Mouse (Mus musculus) midbrain, embryonic 15.5 days (tissue): ENCODE data around the gene Gtf2f2. TPM values are rescaled to one million over a fixed set of nuclear protein-coding genes. Genes with fewer than 3 reads are reported as not detected.

ENCODE experiments used
- ATAC-seq: fragments of 200-750 bp; cut with Nextera tagmentation; replicated peaks from 2 replicates; pipeline ENCODE4 v1.8.0; 2017; ENCODE audit warnings: moderate TSS enrichment
- H3K27ac ChIP-seq: fragments of 300-500 bp; sonication (generic); 2 replicates; pipeline ENCODE4 v1.5.1; 2015; ENCODE audit warnings: mild to moderate bottlenecking, inconsistent platforms
- H3K27me3 ChIP-seq: fragments of 300-500 bp; sonication (generic); replicated peaks from 2 replicates; pipeline ENCODE4 v1.6.1; 2015; ENCODE audit warnings: inconsistent platforms
- H3K36me3 ChIP-seq: fragments of 300-500 bp; sonication (generic); replicated peaks from 2 replicates; pipeline ENCODE4 v1.6.1; 2015; ENCODE audit warnings: inconsistent platforms
- H3K4me1 ChIP-seq: fragments of 300-500 bp; sonication (generic); 2 replicates; pipeline ENCODE4 v1.6.1; 2015; ENCODE audit warnings: inconsistent platforms
- H3K4me2 ChIP-seq: fragments of 300-500 bp; sonication (generic); 2 replicates; pipeline ENCODE4 v1.6.1; 2015; ENCODE audit warnings: inconsistent platforms, mild to moderate bottlenecking, moderate library complexity
- H3K4me3 ChIP-seq: fragments of 300-500 bp; sonication (generic); 2 replicates; pipeline ENCODE4 v1.5.1; 2015; ENCODE audit warnings: mild to moderate bottlenecking, inconsistent platforms
- H3K9ac ChIP-seq: fragments of 300-500 bp; sonication (generic); 2 replicates; pipeline ENCODE4 v1.6.1; 2015; ENCODE audit warnings: mild to moderate bottlenecking, inconsistent platforms
- H3K9me3 ChIP-seq: fragments of 300-500 bp; sonication (generic); 2 replicates; pipeline ENCODE4 v1.6.1; 2016; ENCODE audit warnings: inconsistent platforms
- WGBS: fragments of 180-500 bp; shearing (Covaris S2); methylation state at CpG from one replicate; pipeline ENCODE4 v1.1.7; 2015; ENCODE audit warnings: mixed read lengths; 5-methylcytosine and 5-hydroxymethylcytosine counted together
- polyA plus RNA-seq: library from polyadenylated mRNA; unstranded; fragments of >200 nt; fragmentation: Nextera tagmentation; extraction: Ambion mirVana; gene quantifications from 2 replicates; pipeline ENCODE4 v1.2.1, GENCODE M21; 2015

Gene Gtf2f2
- polyA plus RNA-seq, 1 experiment from 2014 or later, result 35.0 TPM

- Histone ChIP-seq H3K4me2 (no peak overlapping the region), H3K9me3 (no peaks in the 10 kb centered on the region), H3K4me3 (no peak overlapping the region), H3K4me1 (peaks cover 17% of the 10 kb centered on the region), H3K9ac (no peak overlapping the region), H3K27me3 (no peaks in the 10 kb centered on the region), H3K27ac (peak overlapping the region; percentile 71), H3K36me3 (no peaks in the 10 kb centered on the region)
- no peak for ATAC-seq
- 69% methylated on average over 2 of the region's 2 CpGs for WGBS
Observed at GRCm38 (mm10) chr14:75902013-75902412, 108.7 kb downstream of the Gtf2f2 start.

DNA sequence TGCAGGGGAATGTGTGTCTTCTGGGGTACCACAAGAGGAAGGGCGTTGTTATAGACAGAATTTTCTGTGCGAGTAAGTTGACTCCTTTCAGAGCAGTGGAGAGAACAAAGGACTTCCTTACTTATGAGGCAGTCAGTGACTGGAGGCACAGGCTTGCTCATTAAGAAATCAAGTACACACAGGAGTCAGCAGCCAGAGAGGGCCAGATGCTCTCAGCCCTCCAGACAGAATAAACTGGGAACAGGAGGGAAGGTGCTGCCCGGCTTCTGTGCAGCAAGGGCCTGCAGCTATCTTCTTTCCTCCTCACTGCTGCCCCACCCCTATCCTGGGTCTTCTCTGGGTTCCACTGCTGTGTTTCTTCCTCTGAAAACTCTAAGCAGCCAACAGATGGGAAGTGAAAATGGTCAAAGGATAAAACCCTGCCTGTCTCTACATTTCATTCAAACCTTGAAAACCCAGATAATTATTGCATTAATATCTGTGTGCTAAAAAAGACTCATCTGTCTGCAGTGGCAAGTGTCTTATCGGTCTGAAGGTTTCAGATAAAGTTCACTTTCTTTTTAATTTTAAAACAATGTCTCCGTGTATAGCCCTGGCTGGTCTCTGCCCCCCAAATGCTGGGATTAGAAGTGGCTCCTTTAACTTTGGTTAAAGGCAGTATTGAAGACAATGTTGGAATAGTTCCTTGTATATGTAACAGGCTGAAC lies 109.7 kb downstream of the Gtf2f2 start:
- no peak overlapping the region for H3K9ac ChIP-seq
- H3K27ac ChIP-seq, result peak overlapping the region; percentile 71
- no peaks in the 10 kb centered on the region for H3K9me3 ChIP-seq
- no peak overlapping the region for H3K4me3 ChIP-seq
- no peak overlapping the region for H3K4me2 ChIP-seq
- no peaks in the 10 kb centered on the region for H3K36me3 ChIP-seq
- H3K27me3 ChIP-seq, result no peaks in the 10 kb centered on the region
- peaks cover 17% of the 10 kb centered on the region for H3K4me1 ChIP-seq
- 42% methylated on average over 5 of the region's 5 CpGs for WGBS
- ATAC-seq, result peak; percentile 82

DNA sequence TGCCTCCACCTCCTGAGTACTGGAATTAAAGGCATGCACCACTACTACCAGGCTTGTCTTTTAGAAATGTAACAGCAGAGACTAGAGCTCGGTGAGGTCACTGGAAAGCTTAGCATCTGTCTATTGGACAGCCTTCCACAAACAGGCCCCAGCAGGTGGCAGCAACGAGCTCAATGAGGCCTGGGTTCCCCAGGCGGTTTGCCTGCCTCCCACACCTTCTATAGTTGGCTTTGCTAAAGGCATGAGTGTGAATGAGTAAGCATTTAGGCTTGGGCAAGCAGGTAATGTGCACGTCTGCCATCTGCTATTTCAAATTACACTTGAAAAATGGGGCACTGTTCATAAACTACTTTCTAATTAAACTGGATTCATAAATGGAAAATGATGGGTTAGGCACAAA lies 111.1 kb downstream of the Gtf2f2 start:
- Histone ChIP-seq H3K4me3 (no peak overlapping the region), H3K27ac (peak overlapping the region; percentile 71; the same call in 1 of the 2 replicates), H3K4me1 (peaks cover 17% of the 10 kb centered on the region), H3K36me3 (no peaks in the 10 kb centered on the region), H3K27me3 (no peaks in the 10 kb centered on the region), H3K9ac (no peak overlapping the region), H3K9me3 (no peaks in the 10 kb centered on the region), H3K4me2 (no peak overlapping the region)
- peak; percentile 75 for ATAC-seq
- 18% methylated on average over 4 of the region's 4 CpGs for WGBS

GRCm38 (mm10) chr14:75892118-75892517 lies 118.5 kb downstream of the Gtf2f2 start:
- Histone ChIP-seq H3K4me3 (no peak overlapping the region), H3K9me3 (no peaks in the 10 kb centered on the region), H3K4me2 (no peak overlapping the region), H3K4me1 (no peaks in the 10 kb centered on the region), H3K9ac (no peak overlapping the region), H3K27ac (no peak overlapping the region), H3K36me3 (no peaks in the 10 kb centered on the region), H3K27me3 (no peaks in the 10 kb centered on the region)
- no peak for ATAC-seq
- 86% methylated on average over 9 of the region's 9 CpGs for WGBS

DNA sequence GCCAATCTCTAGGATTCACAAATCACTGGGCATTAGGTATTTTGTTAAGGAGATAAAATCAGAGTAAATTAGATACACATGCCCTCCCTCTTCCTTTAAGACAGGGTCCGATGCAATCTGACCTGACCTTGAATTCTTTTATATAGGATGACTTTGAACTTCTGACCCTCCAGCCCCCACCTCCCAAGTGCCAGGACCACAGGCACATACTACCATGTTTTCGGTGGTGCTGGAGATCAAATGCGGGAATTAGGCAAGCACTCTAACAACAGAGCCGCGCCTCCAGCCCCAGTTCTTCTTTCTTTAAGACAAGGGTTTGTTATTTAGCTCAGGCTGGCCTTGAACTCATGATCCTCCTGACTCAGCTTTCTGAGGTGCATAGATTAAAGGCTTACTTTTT lies 126.8 kb downstream of the Gtf2f2 start:
- Histone ChIP-seq H3K36me3 (no peaks in the 10 kb centered on the region), H3K27me3 (no peaks in the 10 kb centered on the region), H3K4me2 (no peak overlapping the region), H3K4me1 (peaks cover 8% of the 10 kb centered on the region; the same call in 1 of the 2 replicates), H3K27ac (no peak overlapping the region), H3K9me3 (no peaks in the 10 kb centered on the region), H3K4me3 (no peak overlapping the region), H3K9ac (no peak overlapping the region)
- 82% methylated on average over 5 of the region's 5 CpGs for WGBS
- no peak for ATAC-seq

DNA sequence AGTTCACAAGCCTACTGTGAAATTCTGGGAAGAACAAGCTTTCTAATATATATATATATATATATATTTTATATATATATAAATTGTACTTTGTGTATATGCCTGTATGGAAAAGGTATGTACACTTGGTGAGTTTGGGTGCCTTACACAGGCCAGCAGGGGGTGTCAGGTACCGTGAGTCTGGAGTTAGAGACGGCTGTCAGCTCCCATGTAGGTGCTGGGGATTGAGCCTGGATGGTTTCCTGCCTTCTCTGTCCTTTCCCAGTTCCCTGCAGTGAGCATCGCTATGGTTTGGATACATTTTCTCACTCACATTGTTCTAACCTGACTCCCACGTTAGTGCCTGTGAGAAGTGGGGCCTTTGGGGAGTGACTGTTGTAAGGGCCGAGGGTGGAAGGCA lies 127.3 kb downstream of the Gtf2f2 start:
- Histone ChIP-seq H3K27ac (no peak overlapping the region), H3K4me1 (peaks cover 11% of the 10 kb centered on the region; the same call in 1 of the 2 replicates), H3K27me3 (no peaks in the 10 kb centered on the region), H3K9ac (no peak overlapping the region), H3K4me2 (no peak overlapping the region), H3K36me3 (no peaks in the 10 kb centered on the region), H3K4me3 (no peak overlapping the region), H3K9me3 (no peaks in the 10 kb centered on the region)
- WGBS, result 69% methylated on average over 5 of the region's 5 CpGs
- ATAC-seq, result no peak

DNA sequence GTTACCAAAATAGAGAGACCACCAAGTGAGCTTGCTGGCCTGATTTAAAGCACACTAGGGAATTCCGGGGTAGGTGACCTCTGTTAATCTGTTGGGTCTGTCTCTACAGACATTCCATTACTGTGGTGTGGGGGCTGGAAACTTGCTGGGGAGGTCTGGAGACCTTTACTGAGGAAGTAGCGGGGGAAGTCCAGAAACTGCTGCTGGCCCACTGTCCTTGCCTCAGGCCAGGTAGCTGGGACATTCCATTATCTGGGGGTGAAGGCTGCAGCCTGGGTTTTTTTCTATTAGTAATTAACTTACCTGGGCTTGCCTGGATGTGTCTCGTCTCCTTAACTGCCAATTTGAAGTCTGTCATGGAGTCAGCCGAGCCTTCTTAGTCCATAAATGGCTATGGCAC lies 128.8 kb downstream of the Gtf2f2 start:
- Histone ChIP-seq H3K9me3 (no peaks in the 10 kb centered on the region), H3K27ac (peak overlapping the region; percentile 21; the same call in 1 of the 2 replicates), H3K4me3 (no peak overlapping the region), H3K36me3 (no peaks in the 10 kb centered on the region), H3K27me3 (no peaks in the 10 kb centered on the region), H3K9ac (no peak overlapping the region), H3K4me1 (peaks cover 11% of the 10 kb centered on the region), H3K4me2 (no peak overlapping the region)
- 41% methylated on average over 4 of the region's 4 CpGs for WGBS
- ATAC-seq, result no peak

DNA sequence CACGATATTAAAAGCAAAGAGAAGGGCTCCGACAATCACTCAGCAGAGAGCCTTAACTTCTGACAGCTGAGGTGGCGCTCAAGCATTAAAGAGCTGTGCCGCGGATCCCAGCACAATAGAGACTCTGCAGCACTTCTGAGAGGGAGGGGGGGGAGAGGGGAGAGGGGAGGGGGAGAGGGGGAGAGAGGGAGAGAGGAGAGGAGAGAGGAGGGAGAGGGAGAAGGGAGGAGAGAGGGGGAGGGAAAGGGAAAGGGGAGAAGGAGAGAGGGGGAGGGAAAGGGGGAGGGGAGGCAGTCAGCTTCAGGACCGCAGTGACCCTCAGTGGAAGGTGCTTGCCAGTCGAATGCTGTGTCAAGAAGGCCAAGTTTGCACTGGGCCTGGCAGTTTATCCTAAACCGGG lies 131.7 kb downstream of the Gtf2f2 start:
- no peaks in the 10 kb centered on the region for H3K9me3 ChIP-seq
- H3K4me2 ChIP-seq, result no peak overlapping the region; the same call in 1 of the 2 replicates
- no peaks in the 10 kb centered on the region for H3K36me3 ChIP-seq
- 0 out of 2 replicates have a peak overlapping the region, but pooled peaks have one; percentile 15 for H3K27ac ChIP-seq
- peaks cover 19% of the 10 kb centered on the region for H3K4me1 ChIP-seq
- ATAC-seq, result peak; percentile 38; the same call in 1 of the 2 replicates
- no peak overlapping the region for H3K4me3 ChIP-seq
- no peaks in the 10 kb centered on the region for H3K27me3 ChIP-seq
- H3K9ac ChIP-seq, result no peak overlapping the region
- WGBS, result 11% methylated on average over 8 of the region's 8 CpGs

- Histone ChIP-seq H3K4me1 (peaks cover 17% of the 10 kb centered on the region), H3K27me3 (no peaks in the 10 kb centered on the region), H3K4me3 (no peak overlapping the region), H3K9ac (no peak overlapping the region), H3K4me2 (no peak overlapping the region), H3K36me3 (no peaks in the 10 kb centered on the region), H3K27ac (no peak overlapping the region), H3K9me3 (no peaks in the 10 kb centered on the region)
- WGBS, result 65% methylated on average over 3 of the region's 3 CpGs
- 0 out of 2 replicates have a peak, but pooled peaks have one; percentile 21 for ATAC-seq
Observed at GRCm38 (mm10) chr14:75877297-75877696, 133.4 kb downstream of the Gtf2f2 start.

DNA sequence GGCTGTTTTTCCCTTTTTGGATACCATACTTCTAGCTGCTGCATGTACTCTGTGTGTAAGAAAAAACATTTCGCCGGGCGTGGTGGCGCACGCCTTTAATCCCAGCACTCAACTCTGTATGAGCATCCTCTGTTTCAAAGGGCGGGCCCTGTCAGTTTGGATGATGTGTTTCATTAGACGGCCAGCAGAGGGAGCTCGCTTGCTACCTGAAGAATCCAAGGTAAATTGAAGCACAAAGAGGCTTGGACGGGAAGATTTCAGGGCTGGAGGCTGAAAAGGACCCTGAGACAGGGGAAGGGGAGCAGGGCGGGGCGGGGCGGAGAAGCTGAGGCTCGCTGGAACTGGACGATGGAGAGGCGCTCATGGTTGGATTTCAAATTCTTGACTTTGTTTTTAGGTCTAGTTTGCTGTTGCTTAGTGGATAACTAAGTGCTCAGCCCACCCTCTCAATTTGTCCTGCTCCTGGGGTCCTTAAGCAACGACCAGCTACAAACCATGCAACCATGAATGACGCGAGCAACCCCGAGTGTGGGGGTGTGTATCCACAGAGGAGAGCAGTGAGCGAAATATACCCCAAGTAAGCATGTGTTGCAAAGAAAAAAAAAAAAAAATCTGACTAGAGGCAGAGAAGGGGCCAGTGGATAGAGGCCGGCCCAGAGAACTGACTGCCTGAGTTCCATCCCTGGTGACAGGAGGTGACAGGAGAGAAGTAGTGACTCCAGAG lies 134.2 kb downstream of the Gtf2f2 start:
- Histone ChIP-seq H3K27ac (peak overlapping the region; percentile 57), H3K9ac (no peak overlapping the region), H3K36me3 (no peaks in the 10 kb centered on the region), H3K27me3 (no peaks in the 10 kb centered on the region), H3K9me3 (no peaks in the 10 kb centered on the region), H3K4me3 (0 out of 2 replicates have a peak overlapping the region, but pooled peaks have one; percentile 12), H3K4me2 (peak overlapping the region; percentile 38), H3K4me1 (peaks cover 10% of the 10 kb centered on the region)
- WGBS, result 9% methylated on average over 21 of the region's 21 CpGs
- ATAC-seq, result peak; percentile 70

DNA sequence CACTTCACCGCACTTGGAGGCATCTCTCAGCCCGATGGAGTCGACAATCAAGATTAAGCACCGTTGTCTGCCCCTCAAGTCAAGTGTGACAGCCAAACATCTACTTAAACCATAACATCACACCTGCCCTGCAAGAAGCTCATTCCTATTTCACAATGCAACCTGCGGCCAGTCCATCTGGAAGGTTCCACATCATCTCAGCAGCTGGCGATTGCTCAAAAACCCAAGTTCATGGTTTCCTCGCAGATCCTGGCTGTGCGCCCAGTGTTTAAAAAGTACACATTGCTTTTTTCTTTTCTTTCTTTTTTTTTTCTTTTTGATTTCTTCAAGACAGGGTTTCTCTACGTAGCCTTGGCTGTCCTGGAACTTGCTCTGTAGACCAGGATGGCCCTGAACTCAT lies 137.1 kb downstream of the Gtf2f2 start:
- Histone ChIP-seq H3K4me3 (no peak overlapping the region), H3K4me1 (peaks cover 11% of the 10 kb centered on the region), H3K27ac (no peak overlapping the region), H3K27me3 (no peaks in the 10 kb centered on the region), H3K9me3 (no peaks in the 10 kb centered on the region), H3K9ac (no peak overlapping the region), H3K4me2 (no peak overlapping the region), H3K36me3 (no peaks in the 10 kb centered on the region)
- ATAC-seq, result no peak
- WGBS, result 86% methylated on average over 9 of the region's 9 CpGs

- no peak for ATAC-seq
- Histone ChIP-seq H3K4me1 (peaks cover 9% of the 10 kb centered on the region), H3K27ac (no peak overlapping the region), H3K27me3 (no peaks in the 10 kb centered on the region), H3K4me2 (no peak overlapping the region), H3K36me3 (no peaks in the 10 kb centered on the region), H3K9me3 (no peaks in the 10 kb centered on the region), H3K9ac (no peak overlapping the region), H3K4me3 (no peak overlapping the region)
- 90% methylated on average over 4 of the region's 4 CpGs for WGBS
Observed at GRCm38 (mm10) chr14:75871750-75872149, 138.9 kb downstream of the Gtf2f2 start.
